Mouse (Mus musculus) myocyte (in vitro differentiated cells): ENCODE results near the gene Hist1h1d. TPM values are rescaled to one million over a fixed set of nuclear protein-coding genes. Genes with fewer than 3 reads are reported as not detected.

Experiments
- H3K27me3 ChIP-seq: one replicate; pipeline ENCODE4 v1.6.1; 2011; ENCODE audit not compliant: control insufficient read depth, insufficient read depth, insufficient read length
- H3K36me3 ChIP-seq: one replicate; pipeline ENCODE4 v1.6.1; 2011; ENCODE audit not compliant: control insufficient read depth, insufficient read depth
- H3K4me2 ChIP-seq: one replicate; pipeline ENCODE4 v1.6.1; 2011; ENCODE audit warnings: low read depth, control low read depth
- H3K4me3 ChIP-seq: one replicate; pipeline ENCODE4 v1.5.1; 2011; ENCODE audit warnings: mild to moderate bottlenecking, control low read depth, moderate library complexity
- H3K79me2 ChIP-seq: one replicate; pipeline ENCODE4 v1.6.1; 2011; ENCODE audit not compliant: control insufficient read depth, insufficient read depth
- H3ac ChIP-seq: one replicate; pipeline ENCODE4 v1.6.1; 2011; ENCODE audit not compliant: control insufficient read depth, insufficient read length
- CEBPB ChIP-seq: IDR thresholded peaks from 2 replicates; pipeline ENCODE4 v1.6.1; 2011; ENCODE audit warnings: mild to moderate bottlenecking, moderate library complexity; ENCODE audit not compliant: poor library complexity, insufficient read depth, severe bottlenecking
- E2F4 ChIP-seq: IDR thresholded peaks from one replicate; pipeline ENCODE4 v1.6.1; 2011; ENCODE audit warnings: mild to moderate bottlenecking, control low read depth, moderate library complexity; ENCODE audit not compliant: insufficient read depth
- MAX ChIP-seq: IDR thresholded peaks from one replicate; pipeline ENCODE4 v1.6.1; 2011; ENCODE audit warnings: low read depth, mild to moderate bottlenecking, control low read depth
- MYOD1 ChIP-seq, 3 experiments: IDR thresholded peaks; one replicate each; pipeline ENCODE4 v1.6.1; 2011; ENCODE audit warnings: control low read depth in 2 of 3, low read depth in 2 of 3, mild to moderate bottlenecking in 2 of 3, moderate library complexity in 1 of 3; ENCODE audit not compliant: insufficient read length in 2 of 3, control insufficient read depth in 1 of 3
- MYOG ChIP-seq, 3 experiments: IDR thresholded peaks; one replicate each; pipeline ENCODE4 v1.6.1; 2011; ENCODE audit warnings: control low read depth in 2 of 3, low read depth in 2 of 3, mild to moderate bottlenecking in 2 of 3; ENCODE audit not compliant: insufficient read length in 2 of 3, control insufficient read depth in 1 of 3, insufficient read depth in 1 of 3
- POLR2A ChIP-seq: IDR thresholded peaks from one replicate; pipeline ENCODE4 v1.6.1; 2011; ENCODE audit warnings: low read depth, mild to moderate bottlenecking, control low read depth, moderate library complexity; ENCODE audit not compliant: insufficient read length
- POLR2AphosphoS2 ChIP-seq: IDR thresholded peaks from one replicate; pipeline ENCODE4 v1.6.1; 2011; ENCODE audit warnings: low read depth, control low read depth; ENCODE audit not compliant: insufficient read length
- REST ChIP-seq: IDR thresholded peaks from one replicate; pipeline ENCODE4 v1.6.1; 2011; ENCODE audit warnings: mild to moderate bottlenecking, control low read depth, moderate library complexity; ENCODE audit not compliant: insufficient read depth, insufficient read length
- SRF ChIP-seq: IDR thresholded peaks from one replicate; pipeline ENCODE4 v1.6.1; 2011; ENCODE audit warnings: low read depth; ENCODE audit not compliant: control insufficient read depth, insufficient read length
- TCF12 ChIP-seq: IDR thresholded peaks from one replicate; pipeline ENCODE4 v1.6.1; 2011; ENCODE audit warnings: mild to moderate bottlenecking, control low read depth; ENCODE audit not compliant: poor library complexity, insufficient read depth, severe bottlenecking
- TCF3 ChIP-seq: IDR thresholded peaks from one replicate; pipeline ENCODE4 v1.6.1; 2011; ENCODE audit warnings: low read depth, control low read depth; ENCODE audit not compliant: insufficient read length
- USF1 ChIP-seq: IDR thresholded peaks from one replicate; pipeline ENCODE4 v1.6.1; 2011; ENCODE audit warnings: low read depth, mild to moderate bottlenecking, control low read depth, moderate library complexity
- polyA plus RNA-seq: library from polyadenylated mRNA; unstranded; fragments of >200 nt; fragmentation: generic; extraction: Trizol; gene quantifications from one replicate; pipeline ENCODE4 v1.2.1, GENCODE M21; 2012; ENCODE audit warnings: missing spikeins

Hist1h1d gene
- polyA plus RNA-seq, 1 experiment: 0.65 TPM

DNA sequence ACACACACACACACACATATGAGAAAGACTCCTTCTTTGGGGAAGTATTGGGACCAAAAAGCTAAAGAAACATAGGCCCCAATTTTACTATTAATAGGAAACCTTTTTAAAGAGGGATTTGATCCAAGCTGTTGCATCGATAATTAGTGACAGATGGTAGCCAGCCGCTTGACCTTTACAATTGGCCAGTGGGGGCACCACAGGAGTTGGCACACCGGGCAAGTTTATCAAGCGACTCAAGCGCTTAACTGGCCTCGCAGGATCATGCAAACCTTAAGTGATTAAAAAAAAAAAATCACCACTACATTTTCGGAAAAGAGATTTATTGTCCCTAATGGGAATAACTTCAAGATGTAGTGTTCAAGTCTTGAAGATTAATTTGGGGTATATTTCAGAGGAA lies 39.6 kb downstream of the Hist1h1d start:
- TF ChIP-seq TCF12 (no peak), USF1 (no peak), REST (no peak), TCF3 (no peak), SRF (no peak), MYOG (IDR thresholded peaks at IDR 0.05; ENCODE audit: control insufficient read depth in 1 of 3, insufficient read depth in 1 of 3, insufficient read length in 2 of 3, low read depth in 2 of 3) (no peak), MYOD1 (IDR thresholded peaks at IDR 0.05; ENCODE audit: control insufficient read depth in 1 of 3, insufficient read length in 2 of 3, low read depth in 2 of 3) (no peak), MAX (no peak), POLR2AphosphoS2 (no peak), E2F4 (no peak), CEBPB (no peak), POLR2A (no peak)
- H3K36me3 ChIP-seq: no peaks in the 10 kb centered on the region
- no peak overlapping the region for H3K4me3 ChIP-seq
- H3K4me2 ChIP-seq: no peak overlapping the region
- H3ac ChIP-seq: no peak overlapping the region
- H3K27me3 ChIP-seq: no peaks in the 10 kb centered on the region
- no peaks in the 10 kb centered on the region for H3K79me2 ChIP-seq

DNA sequence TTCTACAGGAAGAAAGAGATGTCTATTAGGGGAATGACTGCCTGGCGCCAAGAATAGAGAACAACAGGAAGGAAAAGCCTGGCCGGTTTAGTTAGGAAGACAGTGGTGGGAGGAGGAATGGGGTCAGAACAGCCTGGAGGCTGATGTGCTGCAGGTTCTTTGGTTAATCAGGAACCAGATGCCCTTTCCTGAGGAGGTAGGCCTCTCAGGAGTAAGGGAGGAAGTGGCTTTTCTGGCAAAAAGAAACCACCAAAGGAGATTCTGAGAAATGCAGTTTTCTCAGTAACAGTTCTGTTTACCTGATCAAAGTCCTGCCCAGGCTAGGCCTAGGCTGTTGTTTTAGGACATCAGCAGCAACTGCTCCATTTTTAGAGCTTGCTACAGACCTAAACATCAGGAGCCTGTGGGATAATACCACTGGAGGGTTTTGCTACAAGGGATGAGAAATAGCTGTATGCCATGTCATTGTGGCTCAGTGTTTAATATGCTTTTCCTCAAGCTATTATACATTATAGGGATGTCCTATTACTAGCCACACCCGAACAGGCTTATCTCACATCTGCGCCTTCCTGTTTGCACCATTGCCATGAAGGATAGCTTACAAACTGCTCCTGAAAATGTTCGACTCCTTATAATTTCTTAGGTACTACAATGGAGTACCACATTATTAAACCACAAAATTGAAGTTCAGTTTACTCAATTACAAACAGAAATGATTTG lies 40.1 kb downstream of the Hist1h1d start:
- Histone ChIP-seq H3K27me3 (no peaks in the 10 kb centered on the region), H3K79me2 (no peaks in the 10 kb centered on the region), H3ac (no peak overlapping the region), H3K4me3 (no peak overlapping the region), H3K4me2 (no peak overlapping the region), H3K36me3 (no peaks in the 10 kb centered on the region)
- no peak for TF ChIP-seq TCF12
- no peak for TF ChIP-seq MYOG (IDR thresholded peaks at IDR 0.05; ENCODE audit: control insufficient read depth in 1 of 3, insufficient read depth in 1 of 3, insufficient read length in 2 of 3, low read depth in 2 of 3)

DNA sequence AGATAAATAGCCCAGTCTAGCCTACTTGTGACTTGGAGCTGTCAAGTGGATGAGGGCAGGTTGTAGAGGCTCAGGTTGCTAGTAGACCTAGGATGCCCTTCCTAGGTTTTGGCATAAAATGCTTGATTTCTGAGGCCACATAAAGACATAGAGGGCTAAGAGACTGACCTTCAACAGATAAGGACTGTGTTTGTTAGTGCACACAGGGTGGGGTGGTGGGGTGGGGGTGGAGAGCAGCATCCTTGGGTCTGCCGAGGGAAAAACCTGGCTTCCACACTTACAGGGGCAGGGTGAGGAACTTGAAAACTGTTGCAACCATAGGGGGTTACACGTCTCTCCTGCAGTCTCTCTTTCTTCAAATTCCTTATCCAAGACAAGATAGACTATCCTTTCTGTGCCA lies 42.1 kb downstream of the Hist1h1d start:
- Histone ChIP-seq H3K36me3 (no peaks in the 10 kb centered on the region), H3K79me2 (no peaks in the 10 kb centered on the region), H3ac (no peak overlapping the region), H3K4me2 (no peak overlapping the region), H3K4me3 (no peak overlapping the region), H3K27me3 (no peaks in the 10 kb centered on the region)
- no peak for TF ChIP-seq SRF
- TF ChIP-seq POLR2A: no peak
- TF ChIP-seq REST: no peak
- TF ChIP-seq TCF12: no peak
- TF ChIP-seq MYOD1 (IDR thresholded peaks at IDR 0.05; ENCODE audit: control insufficient read depth in 1 of 3, insufficient read length in 2 of 3, low read depth in 2 of 3): no peak
- TF ChIP-seq USF1: no peak
- TF ChIP-seq MAX: no peak
- TF ChIP-seq CEBPB: no peak
- no peak for TF ChIP-seq MYOG (IDR thresholded peaks at IDR 0.05; ENCODE audit: control insufficient read depth in 1 of 3, insufficient read depth in 1 of 3, insufficient read length in 2 of 3, low read depth in 2 of 3)
- no peak for TF ChIP-seq E2F4
- TF ChIP-seq TCF3: no peak
- TF ChIP-seq POLR2AphosphoS2: no peak

DNA sequence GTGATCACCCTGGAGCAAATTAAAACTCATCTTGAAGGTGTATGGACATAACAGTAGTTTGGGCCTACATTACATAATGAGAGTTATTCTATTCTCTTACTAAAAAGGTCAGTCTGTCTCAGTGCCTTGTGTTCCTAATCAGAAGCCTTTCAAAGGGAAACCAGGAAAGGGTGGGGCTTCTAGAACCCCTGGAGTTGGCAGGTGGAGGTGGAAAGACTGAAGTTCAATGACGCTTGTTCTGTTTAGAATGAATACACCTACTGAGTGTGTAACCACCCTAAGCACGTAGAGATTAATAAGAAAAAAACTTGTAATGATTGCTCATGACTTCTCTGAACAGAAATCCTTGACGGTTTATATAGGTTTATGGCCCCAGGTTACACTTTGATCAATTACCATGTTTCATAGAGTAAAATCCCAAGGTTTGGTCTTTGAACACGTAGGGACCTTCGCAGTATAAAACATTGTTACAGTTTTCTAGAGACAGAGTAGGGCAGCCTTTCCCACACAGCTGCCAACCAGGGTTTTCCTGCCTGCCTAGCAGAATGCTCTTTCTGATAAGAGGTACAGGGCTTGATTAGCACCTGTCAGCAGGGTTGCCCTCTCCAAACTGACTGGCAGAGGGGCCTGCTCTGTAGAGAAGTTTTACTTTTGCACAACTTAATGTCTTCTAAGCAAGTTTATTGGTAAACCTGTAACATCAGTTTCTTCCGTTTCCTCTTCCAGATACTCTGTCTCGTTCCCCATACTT lies 42.7 kb downstream of the Hist1h1d start:
- Histone ChIP-seq H3ac (no peak overlapping the region), H3K4me2 (no peak overlapping the region), H3K36me3 (no peaks in the 10 kb centered on the region), H3K4me3 (no peak overlapping the region), H3K79me2 (no peaks in the 10 kb centered on the region), H3K27me3 (no peaks in the 10 kb centered on the region)
- TF ChIP-seq SRF (no peak), MYOG (IDR thresholded peaks at IDR 0.05; ENCODE audit: control insufficient read depth in 1 of 3, insufficient read depth in 1 of 3, insufficient read length in 2 of 3, low read depth in 2 of 3) (no peak), POLR2AphosphoS2 (no peak), USF1 (no peak), REST (no peak), TCF3 (no peak), MYOD1 (IDR thresholded peaks at IDR 0.05; ENCODE audit: control insufficient read depth in 1 of 3, insufficient read length in 2 of 3, low read depth in 2 of 3) (no peak), E2F4 (no peak), CEBPB (no peak)
